Mouse (Mus musculus) embryonic fibroblast, embryonic 13.5 days (primary cell): ENCODE data around the gene Gm20388. TPM values are rescaled to one million over a fixed set of nuclear protein-coding genes. Genes with fewer than 3 reads are reported as not detected.

Source experiments
- H3K27ac ChIP-seq: 2 replicates; pipeline ENCODE4 v1.5.1; 2012; ENCODE audit warnings: low read length, control low read depth, inconsistent platforms; ENCODE audit not compliant: insufficient read depth
- H3K4me1 ChIP-seq: 2 replicates; pipeline ENCODE4 v1.6.1; 2011; ENCODE audit warnings: low read length; ENCODE audit not compliant: control insufficient read depth, insufficient read depth
- H3K4me3 ChIP-seq: 2 replicates; pipeline ENCODE4 v1.5.1; 2011; ENCODE audit warnings: mild to moderate bottlenecking, control low read depth, low read length; ENCODE audit not compliant: insufficient read depth
- CTCF ChIP-seq: IDR thresholded peaks from 2 replicates; pipeline ENCODE4 v1.5.1; 2011; ENCODE audit warnings: mild to moderate bottlenecking, control low read depth, low read length, moderate library complexity, borderline replicate concordance; ENCODE audit not compliant: insufficient read depth
- POLR2A ChIP-seq: IDR thresholded peaks from 2 replicates; pipeline ENCODE4 v1.6.1; 2011; ENCODE audit warnings: low read depth, mild to moderate bottlenecking, control low read depth, low read length, moderate library complexity
- polyA plus RNA-seq: library from polyadenylated mRNA; stranded (reverse); fragments of >200 nt; gene quantifications from 2 replicates; pipeline ENCODE4 v1.2.4, GENCODE M21; 2011; ENCODE audit warnings: low read depth; ENCODE audit not compliant: missing spikeins, insufficient read length

Gene Gm20388
- polyA plus RNA-seq, 1 experiment: 82.8 TPM

- Histone ChIP-seq H3K27ac (no peak overlapping the region), H3K4me1 (peaks cover 10% of the 10 kb centered on the region), H3K4me3 (no peak overlapping the region)
- TF ChIP-seq CTCF: no peak
- no peak for TF ChIP-seq POLR2A
Observed at GRCm38 (mm10) chr8:122064353-122064752, 2153.7 kb downstream of the Gm20388 start.

GRCm38 (mm10) chr8:122067783-122068505 is 2157.3 kb downstream of the Gm20388 start:
- peaks cover 6% of the 10 kb centered on the region for H3K4me1 ChIP-seq
- TF ChIP-seq POLR2A: no peak
- TF ChIP-seq CTCF: no peak
- H3K27ac ChIP-seq: no peak overlapping the region
- H3K4me3 ChIP-seq: no peak overlapping the region

GRCm38 (mm10) chr8:122068609-122069008 is 2158.0 kb downstream of the Gm20388 start:
- Histone ChIP-seq H3K4me3 (no peak overlapping the region), H3K27ac (no peak overlapping the region), H3K4me1 (peaks cover 6% of the 10 kb centered on the region)
- no peak for TF ChIP-seq CTCF
- TF ChIP-seq POLR2A: no peak

- Histone ChIP-seq H3K4me3 (no peak overlapping the region), H3K27ac (no peak overlapping the region), H3K4me1 (peaks cover 2% of the 10 kb centered on the region; the same call in 1 of the 2 replicates)
- no peak for TF ChIP-seq POLR2A
- TF ChIP-seq CTCF: no peak
Observed at GRCm38 (mm10) chr8:122069281-122069680, 2158.6 kb downstream of the Gm20388 start.

GRCm38 (mm10) chr8:122071193-122071592 is 2160.6 kb downstream of the Gm20388 start:
- H3K4me1 ChIP-seq: no peaks in the 10 kb centered on the region
- no peak for TF ChIP-seq CTCF
- TF ChIP-seq POLR2A: no peak
- no peak overlapping the region for H3K4me3 ChIP-seq
- H3K27ac ChIP-seq: no peak overlapping the region

GRCm38 (mm10) chr8:122073964-122074363 is 2163.3 kb downstream of the Gm20388 start:
- Histone ChIP-seq H3K27ac (no peak overlapping the region), H3K4me3 (no peak overlapping the region), H3K4me1 (peaks cover 5% of the 10 kb centered on the region; the same call in 1 of the 2 replicates)
- TF ChIP-seq CTCF (no peak), POLR2A (no peak)

DNA sequence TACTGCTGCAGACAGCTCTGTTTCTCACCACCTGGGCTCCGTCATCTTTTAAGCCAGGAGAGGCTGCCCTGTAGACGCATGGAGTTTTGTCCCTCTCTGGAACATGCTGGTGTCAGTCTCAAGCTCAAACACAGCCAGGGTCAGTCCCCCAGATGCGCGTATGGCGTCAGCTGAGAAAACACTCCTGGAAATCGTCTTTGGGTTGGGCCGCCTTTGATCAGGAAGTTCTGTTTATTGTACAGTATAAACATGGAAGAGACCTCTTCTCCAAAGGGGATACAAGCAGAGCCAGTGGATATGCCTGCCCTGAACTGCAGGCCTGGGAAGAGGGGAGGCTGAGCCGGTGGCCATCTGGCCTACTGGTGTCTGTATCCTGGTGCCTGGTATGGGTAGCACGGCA is 2163.8 kb downstream of the Gm20388 start:
- peaks cover 5% of the 10 kb centered on the region; the same call in 1 of the 2 replicates for H3K4me1 ChIP-seq
- TF ChIP-seq CTCF (no peak), POLR2A (no peak)
- no peak overlapping the region for H3K27ac ChIP-seq
- H3K4me3 ChIP-seq: no peak overlapping the region

DNA sequence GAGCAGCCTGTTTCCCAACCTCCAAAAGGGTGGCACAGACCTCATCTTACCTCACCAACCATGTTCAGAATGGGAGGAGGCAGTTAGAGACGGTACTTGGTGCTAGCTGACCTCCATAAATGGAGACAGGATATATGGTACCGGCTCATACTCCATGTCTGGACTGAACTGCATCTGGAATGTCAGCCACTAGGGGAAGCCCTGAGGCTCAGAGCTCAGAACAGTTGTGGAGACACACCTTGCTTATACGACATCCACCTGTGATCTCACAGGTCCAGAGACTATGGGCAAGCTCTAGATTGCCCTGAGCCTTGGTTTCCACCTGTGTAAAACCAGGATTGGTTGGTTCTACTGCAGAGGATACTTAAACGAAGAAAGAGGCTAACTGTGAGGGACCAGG is 2164.3 kb downstream of the Gm20388 start:
- no peak overlapping the region for H3K4me3 ChIP-seq
- H3K27ac ChIP-seq: no peak overlapping the region
- peaks cover 5% of the 10 kb centered on the region; the same call in 1 of the 2 replicates for H3K4me1 ChIP-seq

DNA sequence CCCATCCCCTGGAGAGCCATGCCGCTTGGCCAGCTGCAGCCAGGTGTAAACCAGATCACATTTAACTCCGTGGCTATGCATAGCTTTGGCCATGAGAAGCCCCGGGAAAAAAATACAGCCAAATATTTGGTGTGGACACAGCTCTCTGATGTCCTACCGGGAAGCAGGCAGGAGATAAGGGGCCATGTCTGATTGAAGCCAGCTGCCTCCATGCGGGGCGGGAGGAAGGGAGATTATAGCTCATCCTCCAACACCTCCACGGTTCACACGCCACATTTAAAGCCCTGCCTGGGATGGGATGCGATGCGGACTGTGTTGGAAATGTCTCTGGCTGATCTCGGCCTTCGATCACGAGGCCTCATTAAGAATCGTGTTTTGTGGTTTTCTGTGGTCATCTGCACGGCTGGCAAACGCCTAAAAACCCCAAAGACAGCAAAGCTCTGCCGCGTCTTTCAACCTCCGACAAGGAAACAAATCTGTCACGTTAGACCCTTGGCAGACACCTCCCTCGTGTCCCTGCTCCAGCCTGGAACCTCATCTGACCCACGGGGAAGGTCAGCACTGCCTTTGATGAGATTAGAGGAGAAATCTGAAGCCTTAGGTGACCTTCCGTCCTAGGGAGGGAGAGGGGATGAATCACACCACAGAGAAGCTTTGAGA is 2165.7 kb downstream of the Gm20388 start:
- H3K4me1 ChIP-seq: peaks cover 5% of the 10 kb centered on the region; the same call in 1 of the 2 replicates

More for the DNA sequence above, 2164.3 kb downstream of the Gm20388 start:
- TF ChIP-seq POLR2A: no peak
- no peak for TF ChIP-seq CTCF

DNA sequence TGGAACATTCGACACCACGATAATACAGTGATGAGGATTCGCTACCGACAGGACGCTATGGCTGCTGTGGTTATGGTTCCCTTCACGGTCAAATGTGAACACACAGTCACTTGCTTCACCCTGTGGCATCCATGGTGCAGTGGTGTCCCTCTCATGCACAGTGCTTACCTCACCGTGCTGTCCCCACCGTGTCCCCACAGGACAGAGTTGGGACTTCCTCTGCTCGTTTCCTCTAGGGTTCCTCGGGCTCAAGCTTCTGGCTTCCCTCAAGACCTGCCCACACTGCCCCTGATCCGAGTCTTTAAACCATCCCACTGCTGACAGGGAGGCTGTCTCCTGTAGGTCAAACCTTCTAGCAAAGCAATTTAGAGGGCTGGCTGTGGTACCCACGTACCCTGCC is 2167.7 kb downstream of the Gm20388 start:
- H3K4me1 ChIP-seq: peaks cover 5% of the 10 kb centered on the region; the same call in 1 of the 2 replicates
- H3K27ac ChIP-seq: no peak overlapping the region
- TF ChIP-seq POLR2A (no peak), CTCF (no peak)
- H3K4me3 ChIP-seq: no peak overlapping the region

More for the DNA sequence above, 2165.7 kb downstream of the Gm20388 start:
- Histone ChIP-seq H3K27ac (no peak overlapping the region), H3K4me3 (no peak overlapping the region)
- no peak for TF ChIP-seq POLR2A
- no peak for TF ChIP-seq CTCF
